Mouse (Mus musculus) olfactory bulb, adult 2 months (tissue): ENCODE results near the gene Ldlrad1.

Experiments
- CTCF ChIP-seq: fragments of 200-500 bp; IDR thresholded peaks from 2 replicates; pipeline ENCODE4 v1.5.1; 2012; ENCODE audit warnings: low read depth, mild to moderate bottlenecking, low read length, moderate library complexity; ENCODE audit not compliant: insufficient read depth
- POLR2A ChIP-seq: fragments of 200-500 bp; IDR thresholded peaks from 2 replicates; pipeline ENCODE4 v1.6.1; 2012; ENCODE audit warnings: mild to moderate bottlenecking, low read depth, low read length, moderate library complexity; ENCODE audit not compliant: insufficient read depth

- no peak for TF ChIP-seq CTCF
- no peak for TF ChIP-seq POLR2A
Measured at GRCm38 (mm10) chr4:107163756-107164587, 45.0 kb upstream of the Ldlrad1 start.
